Mouse (Mus musculus) embryonic facial prominence, embryonic 12.5 days (tissue): ENCODE results near the gene Ampd3. TPM values are rescaled to one million over a fixed set of nuclear protein-coding genes. Genes with fewer than 3 reads are reported as not detected.

Experiments used
- ATAC-seq: fragments of 200-750 bp; cut with Nextera tagmentation; 2 replicates; pipeline ENCODE4 v1.8.0; 2017; ENCODE audit not compliant: insufficient number of reproducible peaks, insufficient read depth, low FRiP score, low TSS enrichment
- H3K27ac ChIP-seq: fragments of 300-500 bp; sonication (generic); 2 replicates; pipeline ENCODE4 v1.5.1; 2016; ENCODE audit warnings: mild to moderate bottlenecking
- H3K27me3 ChIP-seq: fragments of 300-500 bp; sonication (generic); 2 replicates; pipeline ENCODE4 v1.6.1; 2016; ENCODE audit warnings: mild to moderate bottlenecking, moderate library complexity
- H3K36me3 ChIP-seq: fragments of 300-500 bp; sonication (generic); 2 replicates; pipeline ENCODE4 v1.6.1; 2016; ENCODE audit warnings: mild to moderate bottlenecking
- H3K4me1 ChIP-seq: fragments of 300-500 bp; sonication (generic); 2 replicates; pipeline ENCODE4 v1.6.1; 2016
- H3K4me2 ChIP-seq: fragments of 300-500 bp; sonication (generic); replicated peaks from 2 replicates; pipeline ENCODE4 v1.6.1; 2016; ENCODE audit warnings: mild to moderate bottlenecking, moderate library complexity
- H3K4me3 ChIP-seq: fragments of 300-500 bp; sonication (generic); 2 replicates; pipeline ENCODE4 v1.5.1; 2016; ENCODE audit warnings: mild to moderate bottlenecking
- H3K9ac ChIP-seq: fragments of 300-500 bp; sonication (generic); 2 replicates; pipeline ENCODE4 v1.6.1; 2016; ENCODE audit warnings: mild to moderate bottlenecking, moderate library complexity
- H3K9me3 ChIP-seq: fragments of 300-500 bp; sonication (generic); 2 replicates; pipeline ENCODE4 v1.6.1; 2016; ENCODE audit warnings: mild to moderate bottlenecking, moderate library complexity
- WGBS: fragments of 180-500 bp; shearing (Covaris S2); methylation state at CpG from one replicate; pipeline ENCODE4 v1.1.7; 2016; 5-methylcytosine and 5-hydroxymethylcytosine counted together
- polyA plus RNA-seq: library from polyadenylated mRNA; unstranded; fragments of >200 nt; fragmentation: Nextera tagmentation; extraction: Ambion mirVana; gene quantifications from 2 replicates; pipeline ENCODE4 v1.2.1, GENCODE M21; 2016

Ampd3 gene
- polyA plus RNA-seq, 1 experiment from 2014 or later, result 3.2 TPM

GRCm38 (mm10) chr7:110822055-110822454, 54.0 kb downstream of the Ampd3 start:
- Histone ChIP-seq H3K36me3 (no peaks in the 10 kb centered on the region), H3K4me1 (peaks cover 7% of the 10 kb centered on the region), H3K9me3 (no peaks in the 10 kb centered on the region), H3K27me3 (no peaks in the 10 kb centered on the region), H3K27ac (peak overlapping the region; percentile 37), H3K9ac (no peak overlapping the region), H3K4me3 (no peak overlapping the region), H3K4me2 (no peak overlapping the region)
- WGBS, result 56% methylated on average over 4 of the region's 4 CpGs
- ATAC-seq, result no peak

GRCm38 (mm10) chr7:110823076-110823475, 55.1 kb downstream of the Ampd3 start:
- H3K9me3 ChIP-seq, result no peaks in the 10 kb centered on the region
- H3K4me3 ChIP-seq, result no peak overlapping the region
- peaks cover 7% of the 10 kb centered on the region for H3K4me1 ChIP-seq
- no peak overlapping the region; the same call in 1 of the 2 replicates for H3K9ac ChIP-seq
- no peaks in the 10 kb centered on the region for H3K36me3 ChIP-seq
- WGBS, result 73% methylated on average over 8 of the region's 8 CpGs
- ATAC-seq, result no peak
- H3K4me2 ChIP-seq, result no peak overlapping the region
- no peak overlapping the region for H3K27ac ChIP-seq
- H3K27me3 ChIP-seq, result no peaks in the 10 kb centered on the region

- Histone ChIP-seq H3K4me2 (no peak overlapping the region), H3K4me3 (no peak overlapping the region), H3K36me3 (no peaks in the 10 kb centered on the region), H3K27me3 (no peaks in the 10 kb centered on the region), H3K9me3 (no peaks in the 10 kb centered on the region), H3K27ac (no peak overlapping the region), H3K4me1 (peaks cover 7% of the 10 kb centered on the region), H3K9ac (no peak overlapping the region)
- ATAC-seq, result no peak
- WGBS, result 84% methylated on average over 4 of the region's 4 CpGs
These were observed 55.6 kb downstream of the Ampd3 start for GRCm38 (mm10) chr7:110823593-110823992.

GRCm38 (mm10) chr7:110823995-110824953, 56.3 kb downstream of the Ampd3 start:
- WGBS, result 86% methylated on average over 8 of the region's 8 CpGs
- ATAC-seq, result no peak
- no peak overlapping the region for H3K27ac ChIP-seq

GRCm38 (mm10) chr7:110833024-110833423, 65.0 kb downstream of the Ampd3 start:
- no peaks in the 10 kb centered on the region for H3K27me3 ChIP-seq
- WGBS, result 81% methylated on average over 1 of the region's 1 CpGs
- no peaks in the 10 kb centered on the region for H3K9me3 ChIP-seq
- peaks cover 13% of the 10 kb centered on the region; the same call in 1 of the 2 replicates for H3K36me3 ChIP-seq
- no peak overlapping the region for H3K27ac ChIP-seq
- no peak for ATAC-seq
- H3K9ac ChIP-seq, result no peak overlapping the region
- no peaks in the 10 kb centered on the region for H3K4me1 ChIP-seq
- no peak overlapping the region for H3K4me2 ChIP-seq
- no peak overlapping the region for H3K4me3 ChIP-seq

More at GRCm38 (mm10) chr7:110823995-110824953, 56.3 kb downstream of the Ampd3 start:
- no peaks in the 10 kb centered on the region for H3K27me3 ChIP-seq
- no peak overlapping the region for H3K9ac ChIP-seq
- H3K4me3 ChIP-seq, result no peak overlapping the region
- peaks cover 7% of the 10 kb centered on the region for H3K4me1 ChIP-seq
- no peaks in the 10 kb centered on the region for H3K9me3 ChIP-seq
- peaks cover 6% of the 10 kb centered on the region; the same call in 1 of the 2 replicates for H3K36me3 ChIP-seq
- H3K4me2 ChIP-seq, result no peak overlapping the region

GRCm38 (mm10) chr7:110834018-110834417, 66.0 kb downstream of the Ampd3 start:
- Histone ChIP-seq H3K36me3 (peaks cover 9% of the 10 kb centered on the region; the same call in 1 of the 2 replicates), H3K4me2 (no peak overlapping the region), H3K9ac (no peak overlapping the region), H3K4me1 (no peaks in the 10 kb centered on the region), H3K27ac (no peak overlapping the region), H3K4me3 (no peak overlapping the region), H3K9me3 (no peaks in the 10 kb centered on the region), H3K27me3 (no peaks in the 10 kb centered on the region)
- ATAC-seq, result no peak
- WGBS, result 97% methylated on average over 1 of the region's 1 CpGs

GRCm38 (mm10) chr7:110834522-110834921, 66.5 kb downstream of the Ampd3 start:
- Histone ChIP-seq H3K36me3 (0 out of 2 replicates have a peak, but pooled peaks cover 7% of the 10 kb centered on the region), H3K27ac (no peak overlapping the region), H3K9ac (no peak overlapping the region), H3K9me3 (no peaks in the 10 kb centered on the region), H3K4me1 (no peaks in the 10 kb centered on the region), H3K4me3 (no peak overlapping the region), H3K27me3 (no peaks in the 10 kb centered on the region), H3K4me2 (no peak overlapping the region)
- no peak for ATAC-seq
- 57% methylated on average over 3 of the region's 3 CpGs for WGBS

GRCm38 (mm10) chr7:110840332-110840731, 72.3 kb downstream of the Ampd3 start:
- Histone ChIP-seq H3K36me3 (0 out of 2 replicates have a peak, but pooled peaks cover 3% of the 10 kb centered on the region), H3K27me3 (no peaks in the 10 kb centered on the region), H3K9ac (no peak overlapping the region), H3K4me2 (no peak overlapping the region), H3K9me3 (no peaks in the 10 kb centered on the region), H3K27ac (no peak overlapping the region), H3K4me3 (no peak overlapping the region), H3K4me1 (peaks cover 5% of the 10 kb centered on the region)
- 78% methylated on average over 4 of the region's 4 CpGs for WGBS
- ATAC-seq, result no peak

GRCm38 (mm10) chr7:110843916-110844874, 76.2 kb downstream of the Ampd3 start, which contains the start of gene Rnf141:
Gene Rnf141 (minus strand): TSS chr7:110844457.
- peak; percentile 96 for ATAC-seq
- WGBS, result under 1% methylated on average over 42 of the region's 42 CpGs

GRCm38 (mm10) chr7:110847321-110847720, 79.3 kb downstream of the Ampd3 start:
- Histone ChIP-seq H3K27me3 (no peaks in the 10 kb centered on the region), H3K27ac (no peak overlapping the region), H3K9ac (no peak overlapping the region), H3K9me3 (no peaks in the 10 kb centered on the region), H3K36me3 (no peaks in the 10 kb centered on the region), H3K4me1 (peaks cover 10% of the 10 kb centered on the region), H3K4me2 (no peak overlapping the region), H3K4me3 (no peak overlapping the region)
- 61% methylated on average over 2 of the region's 2 CpGs for WGBS
- no peak for ATAC-seq

More at GRCm38 (mm10) chr7:110843916-110844874, 76.2 kb downstream of the Ampd3 start, which contains the start of gene Rnf141:
- Histone ChIP-seq H3K4me3 (peak within 1 kb of the TSS; percentile 74), H3K9ac (peak within 1 kb of the TSS; percentile 66), H3K36me3 (no peaks in the 10 kb centered on the region), H3K4me2 (peak within 1 kb of the TSS; percentile 83), H3K4me1 (peaks cover 5% of the 10 kb centered on the region), H3K27ac (peak within 1 kb of the TSS; percentile 88), H3K27me3 (no peaks in the 10 kb centered on the region), H3K9me3 (no peaks in the 10 kb centered on the region)

- H3K4me2 ChIP-seq, result no peak overlapping the region
- peaks cover 8% of the 10 kb centered on the region for H3K4me1 ChIP-seq
- H3K36me3 ChIP-seq, result no peaks in the 10 kb centered on the region
- WGBS, result 89% methylated on average over 1 of the region's 1 CpGs
- H3K9me3 ChIP-seq, result no peaks in the 10 kb centered on the region
- H3K27ac ChIP-seq, result no peak overlapping the region
- H3K27me3 ChIP-seq, result no peaks in the 10 kb centered on the region
- H3K9ac ChIP-seq, result no peak overlapping the region
- H3K4me3 ChIP-seq, result no peak overlapping the region
- ATAC-seq, result no peak
These were observed 80.4 kb downstream of the Ampd3 start for GRCm38 (mm10) chr7:110848371-110848770.
